Mouse (Mus musculus): Measurements from ENCODE around the gene Hsd17b6.

DNA sequence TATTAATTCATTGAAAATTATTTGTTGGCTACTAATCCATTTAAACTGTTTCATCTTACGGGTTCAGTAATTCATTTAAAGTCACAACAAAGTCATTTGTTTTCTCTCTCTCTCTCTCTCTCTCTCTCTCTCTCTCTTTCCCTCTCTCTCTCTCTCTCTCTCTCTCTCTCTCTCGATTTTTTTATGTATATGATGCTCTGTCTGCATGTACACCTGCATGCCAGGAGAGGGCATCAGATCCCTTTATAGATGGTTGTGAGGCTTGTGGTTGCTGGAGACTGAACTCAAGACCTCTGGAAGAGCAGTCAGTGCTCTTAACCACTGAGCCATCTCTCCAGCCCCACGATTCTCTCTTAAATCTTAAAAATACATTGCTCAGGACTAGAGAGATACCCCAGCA is 36.3 kb downstream of the Hsd17b6 start:
- no peak for TF ChIP-seq CTCF (IDR thresholded peaks at IDR 0.05; ENCODE audit: insufficient read depth, low read depth, low read length)
- no peak for TF ChIP-seq POLR2A (IDR thresholded peaks at IDR 0.05; ENCODE audit: insufficient read depth, low read depth, low read length)

All from olfactory bulb, adult 2 months (tissue).